In the genomic region with DNA sequence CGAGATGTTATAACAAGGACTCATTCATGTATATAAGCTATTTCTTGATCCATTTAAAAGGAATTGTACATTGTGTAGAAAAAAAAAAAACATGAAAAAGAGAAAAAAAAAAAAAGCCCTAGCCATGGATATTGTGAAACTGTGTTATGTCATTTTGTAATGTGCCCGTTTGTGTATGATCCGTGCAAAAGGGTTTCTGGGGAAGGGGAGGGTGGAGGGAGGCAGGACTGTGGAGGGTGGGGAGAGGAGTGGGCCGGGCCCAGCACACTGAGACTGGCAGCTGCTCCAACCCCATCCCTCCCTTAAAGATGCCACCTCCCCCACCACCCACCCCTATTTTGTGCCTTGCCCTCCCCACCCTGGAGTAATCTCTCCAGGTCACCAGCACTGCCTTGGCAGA, we compare ENCODE assay signal across 25 mouse cellular contexts. TPM values are rescaled to one million over a fixed set of nuclear protein-coding genes. Genes with fewer than 3 reads are reported as not detected.
DNase-seq lines count a peak whose midpoint lies in the region; ATAC-seq and TF ChIP-seq lines count a peak whose summit lies in the region.
"Had no signal": no experiment of that assay in that cellular context is flagged by ENCODE, and none has a peak within 500 bp of the region (broad histone marks: within the 10 kb centered on the region; RNA-seq: fewer than 3 reads in every experiment).

No protein-coding gene starts in this region.

- TF ChIP-seq RAD21 in MEL (IDR thresholded peaks at IDR 0.05; ENCODE audit: low read depth, low read length) = no peak

- DNase-seq in MEL (ENCODE audit: low read depth, low spot score) (no peak), adipocyte (ENCODE audit: low spot score) (peak; percentile 58)
- DNase-seq in layer of hippocampus, adult 9-10 months (ENCODE audit: low spot score) = no peak
- DNase-seq in right cerebral cortex, postnatal 4 days = no peak
- DNase-seq in spleen, postnatal 36 days (ENCODE audit: low spot score in 2 of 2) = no peak
- DNase-seq: adrenal gland, adult 2 months; adrenal gland, postnatal 10 days; adrenal gland, postnatal 25 days; cerebellum, adult 11 months; cerebellum, adult 18-20 months; cerebellum, adult 8-10 months; cerebellum, adult 9-11 months; cerebellum, postnatal 14 days; cerebellum, postnatal 36 days; forebrain, postnatal 0 days had no signal

- H3K9ac ChIP-seq in MEL (ENCODE audit: control insufficient read depth, low read depth, low read length, poor library complexity, severe bottlenecking) = no peak overlapping the region
- H3K9ac ChIP-seq: embryonic facial prominence, embryonic 12.5 days; forebrain, embryonic 13.5 days; forebrain, embryonic 15.5 days; forebrain, postnatal 0 days had no signal

- TF ChIP-seq POLR2A in MEL (IDR thresholded peaks at IDR 0.05; ENCODE audit: control insufficient read depth in 1 of 2, insufficient read depth in 1 of 2, low read depth in 1 of 2, low read length in 2 of 2, poor library complexity in 1 of 2) = no peak

- peaks cover 0 to 15% of the 10 kb centered on the region in 2 experiments; a peak in 3 of 4 replicates for H3K36me3 ChIP-seq in MEL (ENCODE audit: control insufficient read depth in 1 of 2, insufficient read depth in 2 of 2, low read length in 2 of 2)

- H3K4me3 ChIP-seq in MEL (ENCODE audit: control insufficient read depth in 1 of 2, insufficient read depth in 1 of 2, low read depth in 2 of 2, low read length in 2 of 2) = no peak overlapping the region
- H3K4me3 ChIP-seq: embryonic facial prominence, embryonic 10.5 days; embryonic facial prominence, embryonic 12.5 days; forebrain, embryonic 13.5 days; forebrain, embryonic 15.5 days had no signal

- ATAC-seq in granulocyte monocyte progenitor cell, adult 5-6 weeks (replicated peaks; ENCODE audit: poor library complexity, severe bottlenecking) = peak; percentile 71
- peak; percentile 73 for ATAC-seq in megakaryocyte progenitor cell, adult 5-6 weeks (replicated peaks; ENCODE audit: poor library complexity)
- ATAC-seq: activated CD4-positive, CD25-positive, alpha-beta regulatory T cell, adult 4 months; forebrain, embryonic 13.5 days; forebrain, embryonic 15.5 days; forebrain, postnatal 0 days; Patski had no signal

- no peak for TF ChIP-seq EP300 in MEL (IDR thresholded peaks at IDR 0.05; ENCODE audit: low read depth in 1 of 2, low read length in 2 of 2)

- H3K27me3 ChIP-seq in MEL (ENCODE audit: control insufficient read depth in 1 of 2, insufficient read depth in 2 of 2, low read length in 2 of 2) = no peaks in the 10 kb centered on the region
- H3K27me3 ChIP-seq: CH12.LX; embryonic facial prominence, embryonic 12.5 days; forebrain, embryonic 13.5 days; forebrain, embryonic 15.5 days; Patski had no signal

- H3K9me3 ChIP-seq in MEL (replicated peaks; ENCODE audit: insufficient read depth, low read length) = no peaks in the 10 kb centered on the region
- H3K9me3 ChIP-seq: embryonic facial prominence, embryonic 10.5 days; embryonic facial prominence, embryonic 12.5 days; forebrain, embryonic 13.5 days; forebrain, embryonic 15.5 days; G1E had no signal

- no peak for TF ChIP-seq CTCF in MEL (IDR thresholded peaks at IDR 0.05 in 2 of 3, conservative IDR thresholded peaks at IDR 0.05 in 1 of 3; ENCODE audit: control insufficient read depth in 1 of 3, insufficient read depth in 1 of 3, low read depth in 2 of 3, low read length in 3 of 3, poor library complexity in 1 of 3, severe bottlenecking in 1 of 3)

- H3K79me2 ChIP-seq in MEL (ENCODE audit: control insufficient read depth, insufficient read depth, low read length, poor library complexity) = no peaks in the 10 kb centered on the region

- H3K27ac ChIP-seq in MEL (ENCODE audit: control insufficient read depth, low read depth, low read length) = no peak overlapping the region
- H3K27ac ChIP-seq: embryonic facial prominence, embryonic 10.5 days; embryonic facial prominence, embryonic 12.5 days; forebrain, embryonic 13.5 days; forebrain, embryonic 15.5 days had no signal

- peaks cover 0 to 3% of the 10 kb centered on the region in 2 experiments; a peak in 2 of 4 replicates for H3K4me1 ChIP-seq in MEL (ENCODE audit: control insufficient read depth in 1 of 2, insufficient read depth in 2 of 2, low read length in 2 of 2)
- H3K4me1 ChIP-seq: embryonic facial prominence, embryonic 10.5 days; embryonic facial prominence, embryonic 12.5 days; forebrain, embryonic 13.5 days; forebrain, embryonic 15.5 days had no signal

TF ChIP-seq in MEL, 35 proteins besides CTCF, POLR2A, EP300 and RAD21:
- TF ChIP-seq MYC (IDR thresholded peaks at IDR 0.05; ENCODE audit: low read depth, low read length) = no peak
- TF ChIP-seq MAFK (IDR thresholded peaks at IDR 0.05; ENCODE audit: borderline replicate concordance, low read depth, low read length) = no peak
- TF ChIP-seq MAZ (IDR thresholded peaks at IDR 0.05; ENCODE audit: low read depth, low read length) = no peak
- TF ChIP-seq ZNF384 (IDR thresholded peaks at IDR 0.05; ENCODE audit: low read depth, low read length) = 0 out of 2 replicates have a peak, but pooled peaks have one; percentile 18
- TF ChIP-seq ZC3H11A (IDR thresholded peaks at IDR 0.05; ENCODE audit: low read depth, low read length) = no peak
- no peak for TF ChIP-seq MYB (IDR thresholded peaks at IDR 0.05; ENCODE audit: low read depth, low read length)

RNA-seq across cellular contexts. Expression of a gene that starts 28.3 kb away (rescaled TPM):
- total RNA-seq in MEL (2012; rRNA removed) = 1.4 and 1.9 TPM in 2 replicates
- polyA plus RNA-seq in MEL (2012; ENCODE audit: insufficient read depth in 1 of 2, insufficient read length in 2 of 2, low read depth in 1 of 2, low replicate concordance in 2 of 2, missing spikeins in 1 of 2) = 1 to 10 TPM in 1 of 2 experiments, not detected in 1; 2.8 TPM
- 2.1 and 4.2 TPM in 2 replicates for total RNA-seq in granulocyte monocyte progenitor cell, adult 5-6 weeks (2014; fragmentation: Nextera tagmentation)
- total RNA-seq in granulocyte monocyte progenitor cell, adult 5-6 weeks (2017) = 0.88 and 0.99 TPM in 2 replicates
- total RNA-seq in megakaryocyte progenitor cell, adult 5-6 weeks (2015) = 0.17 and 0.32 TPM in 2 replicates
- total RNA-seq in megakaryocyte progenitor cell, adult 5-6 weeks (2017) = 0.27 and 0.83 TPM in 2 replicates
